Mouse (Mus musculus) lung, postnatal 25 days (tissue): ENCODE measurements around the gene Pirb.
A peak's percentile ranks its signal among the peaks of the same experiment; 100 is the strongest.

Source experiments
- DNase-seq: peaks from one replicate; pipeline ENCODE4 v3.0.0; 2022; ENCODE audit warnings: low spot score

Pirb gene

DNA sequence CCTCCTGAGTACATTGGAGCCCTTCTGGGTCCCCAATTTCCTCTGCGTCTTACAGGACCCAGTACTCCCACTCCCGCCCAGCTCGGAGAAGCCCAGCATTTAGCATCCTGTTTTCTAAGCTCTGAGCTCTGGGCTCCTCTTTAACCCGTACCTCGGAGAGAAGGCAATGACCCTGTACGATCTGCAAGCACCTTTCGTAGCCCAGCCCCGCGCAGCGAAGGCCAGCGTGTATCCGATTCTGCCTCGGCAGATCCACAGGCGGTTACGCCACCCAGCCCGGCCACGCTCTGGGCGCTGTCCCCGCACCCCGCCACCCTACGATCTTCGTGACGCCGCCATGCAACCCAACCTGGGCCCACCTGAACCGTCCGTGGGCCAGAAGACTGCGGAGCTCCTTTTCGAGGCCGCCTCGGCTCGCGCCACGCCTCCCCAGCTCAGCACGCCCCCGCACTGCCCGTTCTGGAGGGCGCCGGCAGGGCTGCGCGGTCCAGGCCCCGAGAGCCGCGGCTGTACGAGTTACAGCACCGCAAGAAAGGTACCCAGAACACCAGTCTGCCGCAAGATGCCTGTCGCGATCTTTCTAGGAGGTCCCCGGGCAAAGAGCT, 27.7 kb downstream of the Pirb start, which contains the start of gene Tsen34:
Gene Tsen34, plus strand, starts transcription at position 482 of the 605 bp plus-strand sequence.
- DNase-seq, result no peak

DNA sequence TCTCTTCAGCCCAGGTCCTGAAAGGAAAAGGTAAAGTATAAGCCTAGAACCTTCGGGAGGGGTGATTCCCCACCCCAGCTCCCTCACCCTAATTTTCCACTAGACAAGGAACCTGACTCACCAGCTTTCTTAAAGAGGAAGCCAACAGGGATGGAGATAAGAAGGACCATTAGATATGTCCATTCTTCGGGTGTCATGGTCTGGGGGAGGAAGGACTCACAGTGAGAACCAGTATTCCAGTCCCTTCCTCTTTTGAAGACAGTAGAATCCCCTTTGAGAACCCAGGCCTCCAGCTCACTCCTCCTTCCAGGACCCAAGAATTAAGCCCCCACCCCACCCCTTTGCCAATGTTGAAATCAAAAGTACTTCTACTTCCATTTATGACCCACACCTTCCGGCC, 28.3 kb downstream of the Pirb start:
- no peak for DNase-seq

DNA sequence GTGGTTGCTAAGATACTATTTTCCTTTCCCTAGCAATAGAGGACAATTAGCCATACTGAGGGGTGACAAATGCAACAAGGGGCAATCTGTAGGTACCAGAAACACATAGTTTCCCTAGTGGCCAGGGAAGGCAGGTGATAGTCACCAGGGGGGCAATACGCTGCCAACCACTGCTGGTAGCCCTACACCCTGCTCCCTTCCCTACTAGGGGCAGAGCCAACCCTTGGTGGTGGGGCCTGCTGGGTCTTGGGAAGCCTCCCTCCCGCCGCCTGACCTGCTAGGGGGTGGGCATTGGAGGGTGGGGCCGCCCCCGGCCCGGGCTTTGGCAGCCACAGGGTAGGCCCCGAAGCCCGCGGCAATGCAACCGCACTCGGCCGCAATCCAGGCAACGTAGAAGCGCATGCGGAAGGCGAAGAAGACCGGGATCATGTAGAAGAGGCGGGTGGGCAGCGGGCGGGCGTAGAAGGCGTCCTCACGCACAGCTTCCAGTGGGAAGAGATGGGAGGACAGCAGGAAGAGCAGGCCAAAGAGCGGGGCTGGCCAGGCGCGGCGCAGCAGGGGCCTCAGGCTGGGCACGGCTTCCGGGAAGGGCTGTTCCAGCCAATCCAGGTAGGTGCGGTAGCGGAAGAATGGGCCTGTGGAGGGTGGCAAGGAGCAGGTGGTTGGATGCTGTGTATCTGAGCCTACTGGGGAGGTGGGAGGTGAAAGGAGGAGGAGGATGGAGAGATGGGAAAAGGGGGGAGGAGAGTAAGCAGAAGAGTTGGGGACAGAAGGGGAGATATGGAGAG, 34.6 kb downstream of the Pirb start:
- DNase-seq, result no peak

DNA sequence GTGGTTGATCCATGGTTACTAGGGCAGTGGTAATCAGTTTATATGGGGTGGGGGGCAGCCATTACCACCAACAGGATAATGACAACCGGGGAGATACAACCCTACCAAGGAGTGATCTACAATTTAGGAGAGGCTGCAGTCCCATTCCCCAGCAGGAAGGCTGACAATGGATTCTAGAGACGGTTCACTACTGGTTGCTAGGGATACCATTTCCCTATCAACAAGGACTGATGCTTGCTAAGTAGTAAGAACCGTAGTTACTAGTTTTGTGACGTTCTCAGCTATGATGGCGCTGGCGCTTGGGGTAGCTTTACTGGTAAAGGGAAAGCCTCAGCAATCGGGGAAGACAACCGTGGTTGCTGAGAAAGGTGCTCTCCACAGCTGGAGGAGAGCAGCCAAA, 35.5 kb downstream of the Pirb start:
- no peak for DNase-seq

DNA sequence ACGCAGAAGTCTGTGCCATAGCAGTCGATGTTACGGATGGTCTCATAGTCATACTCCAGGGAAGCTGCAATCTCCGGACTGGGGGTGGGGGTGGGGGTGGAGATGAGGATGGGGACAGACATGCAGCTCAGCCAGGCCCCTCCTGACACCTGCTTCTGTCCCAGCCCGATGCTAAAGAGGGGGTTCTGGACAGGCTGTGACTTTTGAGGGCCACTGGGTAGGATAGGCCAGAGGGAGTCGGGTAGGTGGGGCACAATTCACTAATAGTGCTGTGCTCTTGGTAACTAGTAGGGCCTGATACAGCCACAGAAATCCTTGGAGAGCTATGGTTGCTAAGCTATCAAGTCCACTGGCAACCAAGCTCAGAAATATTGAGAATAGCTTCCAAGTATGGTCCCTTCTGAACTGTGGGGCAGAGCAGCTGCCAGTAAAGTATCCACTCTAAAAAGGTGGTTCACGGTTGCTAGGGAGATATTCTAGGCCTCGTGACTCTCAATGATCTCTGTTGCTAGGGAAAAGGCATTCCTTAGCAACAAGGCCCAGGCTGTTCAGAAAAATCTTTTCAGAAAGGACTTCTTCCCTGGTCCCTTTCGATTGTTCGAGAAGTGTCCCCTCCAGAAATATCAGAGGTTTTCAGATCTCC, 36.2 kb downstream of the Pirb start:
- no peak for DNase-seq

DNA sequence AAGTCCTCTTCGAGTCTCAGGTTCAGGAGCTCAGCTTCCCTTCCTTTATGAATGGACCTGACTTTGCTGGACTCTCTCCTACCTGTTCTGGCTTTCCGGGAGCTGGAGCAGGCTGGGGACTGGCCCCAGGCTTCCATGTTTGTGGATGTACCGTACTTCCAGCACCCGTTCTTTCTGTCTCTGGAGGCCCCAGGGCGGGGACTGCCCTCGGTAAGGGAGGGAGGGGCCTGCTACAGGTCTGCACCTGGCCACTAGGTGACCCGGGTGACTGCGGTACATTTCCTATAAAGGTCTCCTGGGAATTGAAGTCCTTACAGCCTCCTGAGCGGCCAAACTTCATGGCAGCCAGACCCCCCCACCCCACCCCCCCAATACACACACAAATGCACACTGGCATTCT, 42.8 kb downstream of the Pirb start, which contains the start of gene Tmc4:
Gene Tmc4, minus strand, starts transcription at position 212 of the 400 bp plus-strand sequence.
- DNase-seq, result peak; percentile 68

DNA sequence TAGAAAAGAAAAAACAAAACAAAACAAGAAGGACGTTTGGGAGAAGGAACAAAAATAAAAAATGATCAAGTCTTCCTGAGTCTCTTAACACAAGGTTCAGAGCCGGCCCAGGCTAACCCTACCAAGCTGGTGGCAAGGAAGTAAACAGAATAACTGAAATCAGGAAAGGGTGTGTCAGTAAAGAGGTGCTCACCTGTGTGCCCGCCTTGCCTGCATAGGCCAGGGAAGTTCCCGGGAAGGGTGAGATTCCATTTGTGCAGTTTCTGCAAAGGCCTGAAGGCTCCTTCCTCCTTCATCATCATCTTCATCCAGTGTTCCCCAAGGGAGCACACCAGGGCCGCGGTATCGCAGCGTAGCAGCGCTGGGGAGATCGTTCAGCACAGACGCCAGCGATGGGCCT, 43.8 kb downstream of the Pirb start:
- no peak for DNase-seq

DNA sequence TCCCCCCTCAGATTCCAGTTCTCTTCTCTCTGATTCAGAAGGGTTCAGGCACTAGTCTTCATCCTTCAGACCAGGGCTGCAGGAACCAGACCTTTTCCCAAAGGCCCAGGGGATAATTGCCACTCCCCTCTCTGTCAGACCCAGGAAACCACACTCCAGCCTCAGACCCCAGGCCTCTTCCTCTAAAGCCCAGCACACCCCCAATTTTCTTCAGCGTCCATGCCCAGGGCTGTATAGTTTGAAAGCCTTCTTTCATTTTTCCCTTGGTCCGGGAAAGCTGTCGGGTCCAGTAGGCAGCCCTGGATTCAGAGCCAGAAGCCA, 45.0 kb downstream of the Pirb start:
- DNase-seq, result no peak

DNA sequence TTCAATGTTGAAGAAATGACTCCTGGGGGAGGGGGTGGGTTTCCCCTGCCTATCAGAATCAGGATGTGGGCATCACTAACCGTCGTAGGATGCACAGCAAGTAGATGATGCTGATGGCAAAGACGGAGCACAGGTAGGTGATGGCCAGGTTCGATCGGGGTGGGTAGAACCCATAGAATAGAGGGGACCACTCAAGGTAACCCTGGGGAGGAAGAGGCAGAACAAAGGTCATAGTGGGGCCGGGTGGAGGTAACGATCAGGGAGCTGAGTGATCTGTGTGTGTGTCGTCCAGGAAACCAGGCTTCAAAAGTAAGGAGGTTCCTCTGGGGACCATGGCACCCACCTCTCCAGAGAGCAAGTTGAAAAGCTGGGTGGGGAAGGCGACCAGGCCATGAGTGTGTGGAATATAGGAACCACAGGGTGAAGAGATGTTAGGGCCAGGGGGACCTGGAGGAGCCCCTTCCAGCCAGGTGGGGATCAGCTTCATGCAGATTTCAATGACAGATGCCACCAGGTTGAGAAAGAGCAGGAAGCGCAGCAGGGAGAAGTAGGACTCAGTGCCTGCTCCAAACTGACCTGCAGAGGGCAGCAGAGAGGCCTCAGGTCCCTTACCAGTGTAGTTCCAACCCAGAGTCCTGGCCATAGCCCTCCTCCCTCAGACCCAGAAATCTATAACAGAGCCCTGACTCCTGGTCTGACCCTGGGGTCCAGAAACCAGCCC, 45.5 kb downstream of the Pirb start:
- peak; percentile 82 for DNase-seq

DNA sequence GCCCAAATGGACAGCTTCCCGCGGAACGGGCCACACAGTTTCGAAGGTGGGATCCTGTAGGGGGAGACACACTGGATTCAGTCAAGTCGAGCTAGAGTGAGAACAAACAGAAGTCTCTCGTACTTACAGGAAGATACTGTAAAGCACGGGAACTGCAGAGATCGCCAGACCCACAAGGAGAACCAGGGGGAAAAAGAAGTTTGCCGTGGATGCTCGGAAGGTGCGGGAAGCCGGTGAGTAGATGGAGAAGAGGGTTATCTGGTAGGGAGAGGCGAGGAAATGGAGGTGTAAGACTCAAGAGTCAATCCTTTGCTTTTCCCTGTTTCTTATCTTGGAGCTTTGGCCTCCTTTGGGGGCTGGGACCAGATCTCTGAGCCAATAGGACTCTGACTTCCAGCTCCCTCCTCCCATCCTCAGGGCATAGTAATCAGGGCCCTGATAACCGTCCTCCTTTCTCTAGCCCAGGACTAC, 53.2 kb downstream of the Pirb start:
- no peak for DNase-seq

DNA sequence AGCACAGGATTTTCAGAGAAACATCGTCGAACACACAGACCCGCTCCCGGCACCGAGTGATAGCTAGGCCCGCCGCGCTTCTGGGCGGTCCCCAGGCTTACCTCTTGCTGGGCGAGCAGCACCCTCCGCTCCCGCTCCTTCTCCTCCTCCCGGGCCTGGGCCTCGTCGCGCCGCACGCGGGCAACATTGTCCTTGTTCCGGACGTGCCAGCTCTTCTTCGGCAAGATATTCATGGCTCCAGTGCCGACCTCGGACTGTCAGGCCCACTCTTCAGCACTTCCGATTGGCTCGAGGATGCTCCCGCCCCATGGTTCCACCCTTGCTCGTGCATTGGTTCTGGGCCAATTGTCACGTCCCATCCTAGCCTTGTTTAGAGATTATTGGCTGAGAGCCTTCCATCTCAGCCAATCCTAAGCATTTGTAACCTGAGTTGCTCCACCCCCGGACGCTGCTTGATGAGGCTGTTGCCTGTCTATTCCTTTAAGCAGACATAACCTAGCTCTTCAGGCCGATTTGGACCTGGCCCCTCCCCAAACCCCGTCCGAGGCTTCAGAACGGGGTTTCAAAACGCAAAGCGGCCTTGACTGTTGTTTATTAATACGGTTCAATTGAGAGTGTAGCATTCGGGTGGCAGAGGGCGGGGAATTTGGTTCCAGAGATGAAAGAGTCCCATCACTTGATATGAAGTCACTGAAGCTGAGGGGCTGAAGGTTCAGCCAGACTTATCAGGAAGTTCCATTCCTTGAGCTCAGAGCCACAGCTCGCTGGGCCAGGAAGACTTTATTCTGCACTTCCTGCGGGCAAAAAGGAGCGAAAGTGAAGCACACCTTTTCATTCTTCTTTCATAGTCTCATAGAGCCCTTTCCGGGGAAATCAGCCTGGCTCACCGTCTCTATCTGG, 54.7 kb downstream of the Pirb start, which contains the start of gene Leng1:
Gene Leng1, minus strand, starts transcription at position 626 of the 900 bp plus-strand sequence.
- peak; percentile 99 for DNase-seq

DNA sequence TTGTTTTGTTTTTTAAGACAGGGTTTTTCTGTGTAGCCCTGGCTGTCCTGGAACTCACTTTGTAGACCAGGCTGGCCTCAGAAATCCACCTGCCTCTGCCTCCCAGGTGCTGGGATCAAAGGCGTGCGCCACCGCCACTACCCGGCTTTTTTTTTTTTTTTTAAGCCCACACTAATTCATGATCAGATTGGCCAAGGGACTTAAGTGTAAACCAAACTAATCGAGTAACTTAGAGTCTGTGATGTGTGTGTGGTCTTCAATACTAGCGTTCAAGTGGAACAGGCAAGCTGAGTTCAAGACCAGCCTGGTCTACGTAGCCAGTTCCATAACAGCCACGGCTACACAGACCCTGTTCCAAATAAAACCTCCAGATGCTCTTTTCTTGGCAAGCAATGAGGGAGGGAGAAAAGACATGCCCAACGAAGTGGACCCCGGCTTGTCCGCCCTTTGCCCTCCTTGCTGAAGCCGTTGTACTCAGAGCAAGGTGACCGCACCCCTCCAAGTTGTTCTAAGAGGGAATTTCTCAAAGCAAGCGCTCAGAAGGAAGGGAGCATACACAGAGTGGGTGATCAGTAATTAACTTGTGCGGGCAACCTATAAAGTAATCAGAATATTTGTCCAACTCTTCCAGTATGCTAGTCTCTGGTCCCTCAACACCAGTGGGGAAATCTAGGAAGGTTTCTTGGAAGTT, 55.5 kb downstream of the Pirb start:
- DNase-seq, result peak; percentile 28
